Mouse (Mus musculus) kidney, adult 2 months (tissue): Measurements from ENCODE around the gene Naa60.

Source experiments
- CTCF ChIP-seq: fragments of 200-500 bp; conservative IDR thresholded peaks from 2 replicates; pipeline ENCODE4 v1.5.1; 2011; ENCODE audit warnings: low read depth, mild to moderate bottlenecking, control low read depth, low read length, moderate library complexity, mixed read lengths; ENCODE audit not compliant: insufficient read depth, insufficient read length
- POLR2A ChIP-seq: fragments of 200-500 bp; IDR thresholded peaks from one replicate; pipeline ENCODE4 v1.6.1; 2011; ENCODE audit warnings: low read depth, low read length, control low read depth

DNA sequence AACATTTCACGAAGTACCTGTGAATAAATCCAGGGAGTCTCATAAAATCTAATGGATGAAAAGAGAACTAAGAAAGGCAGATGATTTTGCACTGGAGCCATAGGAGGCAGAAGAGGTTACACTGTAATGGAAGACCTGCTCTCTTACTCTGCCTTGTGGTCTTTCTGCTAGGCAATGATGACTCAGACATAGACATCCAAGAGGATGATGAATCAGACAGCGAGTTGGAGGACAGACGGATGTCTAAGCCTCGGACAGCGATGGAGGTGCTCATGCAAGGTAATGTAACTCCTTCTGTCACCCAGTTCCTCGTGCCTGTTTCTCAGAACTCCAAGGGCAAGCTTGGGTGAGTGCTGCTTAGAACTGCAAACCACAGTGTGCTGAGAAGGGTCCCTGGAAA, 61.4 kb downstream of the Naa60 start:
- no peak for TF ChIP-seq POLR2A
- no peak for TF ChIP-seq CTCF
